Mouse (Mus musculus): ENCODE data around the gene Mast3.
"Not testable (repeated sequence)": the region's sequence is repeated elsewhere in the genome, so short reads cannot be mapped to it uniquely, and the experiment has no call there.

Mast3 gene

DNA sequence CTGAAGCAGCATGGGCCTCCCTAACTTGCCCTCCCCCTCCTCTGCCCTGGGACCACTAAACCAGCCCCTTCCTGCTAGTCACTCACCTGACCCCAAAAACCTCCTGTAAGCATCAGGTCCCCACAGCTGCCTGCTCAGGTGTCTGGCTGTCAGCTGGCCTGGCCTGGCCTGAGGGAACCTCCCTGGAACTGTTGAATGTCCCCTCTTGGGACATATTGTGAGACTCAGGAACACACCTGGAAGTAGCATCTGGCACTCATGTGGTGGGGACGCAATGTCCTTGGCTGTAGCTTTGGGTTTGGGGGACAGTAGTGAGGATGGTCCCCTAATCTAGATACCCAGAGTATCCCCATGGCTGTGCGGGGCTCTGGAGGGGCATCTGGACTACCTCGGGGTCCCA, 29.2 kb upstream of the Mast3 start:
- no peak for DNase-seq (ENCODE audit: low spot score in 2 of 2)

DNA sequence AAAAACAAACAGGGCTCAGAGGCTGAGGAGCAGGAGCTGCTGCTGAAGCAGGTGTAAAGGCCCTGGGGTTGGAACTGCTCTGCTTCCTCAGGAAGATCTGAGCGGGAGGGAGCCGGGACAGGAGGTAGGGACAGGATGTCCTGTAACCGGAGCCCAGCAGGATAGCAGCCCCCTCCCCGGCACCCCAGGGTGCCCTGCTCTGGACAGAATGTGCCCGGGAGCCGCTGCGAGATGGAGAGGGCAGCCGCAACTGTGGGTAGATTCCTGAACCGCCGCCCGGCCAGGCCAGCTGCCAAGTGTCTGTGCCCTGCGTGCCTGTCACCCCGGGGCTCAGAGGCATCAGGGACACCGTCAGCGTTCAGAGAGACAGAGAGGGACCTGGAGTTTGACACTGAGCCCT, 28.7 kb upstream of the Mast3 start:
- no peak for DNase-seq (ENCODE audit: low spot score in 2 of 2)

DNA sequence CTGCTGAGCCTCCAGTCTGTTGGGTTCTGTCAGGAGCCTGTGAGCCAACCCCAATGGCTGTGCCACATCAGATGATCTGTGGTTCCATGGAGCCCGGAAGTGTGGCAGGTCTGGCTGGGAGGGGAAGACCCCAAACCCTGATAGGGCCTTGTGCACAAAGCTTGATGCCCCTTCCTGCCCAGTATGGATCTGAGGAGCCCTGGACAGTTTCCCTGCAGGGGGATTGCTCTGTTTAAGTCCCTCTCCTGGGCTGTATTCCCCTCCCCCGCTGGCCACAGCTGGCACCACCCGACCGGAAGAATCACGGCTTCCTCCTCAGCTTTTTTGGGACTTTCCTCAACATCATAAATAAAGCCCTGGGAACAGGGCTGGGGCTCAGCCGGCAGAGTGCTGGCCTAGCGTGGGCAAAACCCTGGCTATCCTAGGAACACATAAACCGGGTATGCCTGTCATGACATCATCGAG, 28.2 kb upstream of the Mast3 start:
- no peak for DNase-seq (ENCODE audit: low spot score in 2 of 2)

DNA sequence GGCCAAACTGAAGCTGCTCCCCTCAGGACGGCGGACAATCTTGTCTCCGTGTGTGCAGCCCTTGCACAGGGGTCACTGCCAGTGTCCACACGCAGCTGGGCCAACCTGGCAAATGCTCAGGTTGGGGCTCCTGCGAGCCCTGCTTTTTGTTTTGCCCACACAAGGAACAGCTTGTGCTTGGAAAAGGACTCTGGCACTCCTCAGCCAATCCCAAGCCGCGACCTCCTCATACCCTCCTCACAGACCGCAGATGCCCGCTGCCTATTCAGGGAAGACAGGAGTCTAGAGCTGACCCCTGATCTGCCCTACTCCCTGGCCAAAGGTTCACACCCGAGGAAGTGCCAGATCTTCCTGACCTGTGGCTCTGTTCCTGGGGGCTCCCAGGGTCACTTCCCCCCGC, 27.5 kb upstream of the Mast3 start:
- no peak for DNase-seq (ENCODE audit: low spot score in 2 of 2)

DNA sequence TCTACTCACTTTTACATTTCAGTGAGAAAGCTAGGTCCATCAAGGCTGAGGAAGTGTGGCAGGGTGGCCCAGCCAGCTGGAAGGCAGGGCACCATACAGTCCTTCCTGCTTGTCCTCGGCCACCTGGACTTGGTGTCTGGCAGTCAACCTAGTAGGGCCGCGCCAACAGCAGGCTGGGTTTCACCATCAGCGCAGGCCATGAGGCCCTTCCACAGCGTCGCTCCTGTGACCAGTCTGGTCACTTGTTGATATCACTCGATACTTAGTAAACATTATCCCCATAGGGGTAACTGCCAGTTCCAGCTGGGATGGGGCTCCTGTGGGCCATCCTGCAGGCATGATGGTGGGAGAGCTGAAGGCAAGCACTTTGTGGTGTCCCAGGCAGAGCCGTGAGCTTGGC, 26.7 kb upstream of the Mast3 start:
- DNase-seq (ENCODE audit: low spot score in 2 of 2), result no peak

DNA sequence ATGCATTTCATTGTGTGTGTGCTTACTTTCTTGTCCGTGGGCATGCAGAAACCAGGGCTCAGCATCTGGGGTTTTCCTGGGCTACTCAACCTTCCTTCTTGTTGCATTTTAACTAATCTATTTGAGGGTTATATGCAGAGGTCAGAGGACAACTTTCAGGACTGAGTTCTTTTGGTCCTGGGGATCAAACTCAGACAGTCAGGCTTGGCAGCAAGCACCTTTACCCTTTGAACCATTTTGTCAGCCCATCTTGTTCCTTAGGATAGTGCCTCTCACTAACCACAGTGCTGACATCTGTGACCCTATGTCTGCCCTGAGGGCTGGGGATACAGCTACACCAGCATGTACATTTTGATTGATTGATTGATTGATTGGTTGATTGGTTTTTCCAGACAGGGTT, 22.9 kb upstream of the Mast3 start:
- no peak for DNase-seq (ENCODE audit: low spot score in 2 of 2)

DNA sequence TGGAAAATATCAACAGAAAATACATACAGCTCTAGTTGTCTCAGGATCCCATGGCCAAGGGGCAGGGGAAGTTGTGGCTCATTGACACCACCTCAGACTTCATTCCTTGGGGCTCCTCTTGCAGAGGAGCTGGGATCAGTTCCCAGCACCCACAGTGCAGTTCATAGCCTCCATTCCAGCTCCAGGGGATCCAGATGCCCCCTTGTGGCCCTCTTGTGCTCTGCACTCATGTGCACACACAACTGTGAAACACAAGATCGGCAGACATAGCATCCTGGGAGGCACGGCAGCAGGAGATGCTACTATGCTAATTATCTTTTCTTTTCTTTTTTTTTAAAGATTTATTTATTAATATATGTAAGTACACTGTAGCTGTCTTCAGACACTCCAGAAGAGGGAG, 22.2 kb upstream of the Mast3 start:
- no peak for DNase-seq (ENCODE audit: low spot score in 2 of 2)

DNA sequence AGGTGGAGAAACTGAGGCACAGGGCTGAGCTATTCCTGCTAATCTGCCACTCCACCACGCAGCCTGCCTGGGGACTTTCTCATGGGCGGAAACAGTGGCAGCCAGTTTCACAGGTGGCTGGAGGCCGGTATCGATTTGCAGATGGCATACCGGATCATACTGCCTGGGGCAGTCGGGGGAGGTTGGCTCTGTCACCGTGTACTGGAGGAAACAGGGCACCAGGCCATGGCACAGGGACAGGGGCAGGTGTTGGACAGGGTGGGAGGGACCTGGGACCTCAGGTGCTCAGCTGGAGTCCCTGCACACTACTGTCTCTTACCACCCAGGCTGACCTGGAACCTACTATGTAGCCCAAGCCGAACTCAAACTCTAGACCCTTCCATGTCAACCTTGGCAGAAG, 21.0 kb upstream of the Mast3 start:
- DNase-seq (ENCODE audit: low spot score in 2 of 2), result no peak

DNA sequence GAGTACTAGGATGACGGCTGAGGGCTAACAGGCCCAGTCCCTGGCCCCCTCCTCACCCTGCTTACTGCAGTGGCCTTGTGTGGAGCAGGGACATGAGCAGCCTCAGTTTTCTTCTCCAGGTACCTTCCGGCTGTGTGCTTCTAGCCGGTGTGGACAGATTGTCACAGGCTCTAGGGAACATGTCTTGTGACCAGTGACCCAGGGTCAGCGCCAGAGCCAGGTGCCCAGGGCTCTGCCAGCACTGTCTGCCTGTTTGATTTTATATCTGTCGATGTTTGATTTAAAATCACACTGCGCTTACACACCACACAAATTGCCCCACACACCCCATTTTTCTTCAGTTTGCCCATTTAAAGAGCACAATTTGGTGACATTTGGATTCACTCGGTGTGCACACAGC, 18.9 kb upstream of the Mast3 start:
- DNase-seq (ENCODE audit: low spot score in 2 of 2), result no peak

DNA sequence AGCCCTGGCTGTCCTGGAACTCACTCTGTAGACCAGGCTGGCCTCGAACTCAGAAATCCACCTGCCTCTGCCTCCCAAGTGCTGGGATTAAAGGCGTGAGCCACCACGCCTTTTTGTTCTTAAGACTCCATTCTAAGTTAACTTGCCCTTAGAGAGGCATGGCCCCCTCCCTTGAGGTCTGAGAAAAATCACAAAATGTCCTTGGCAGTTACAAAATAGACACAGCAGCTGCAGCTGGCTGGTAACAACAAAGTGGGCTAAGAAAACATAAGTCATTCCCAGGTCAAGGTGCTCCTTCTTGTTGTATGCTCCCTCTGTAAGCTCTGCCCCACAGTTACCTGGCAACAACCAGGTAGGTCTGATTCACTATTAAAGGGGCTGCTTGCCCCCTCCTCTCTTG, 17.7 kb upstream of the Mast3 start:
- not testable (repeated sequence) for DNase-seq (ENCODE audit: low spot score in 2 of 2)

DNA sequence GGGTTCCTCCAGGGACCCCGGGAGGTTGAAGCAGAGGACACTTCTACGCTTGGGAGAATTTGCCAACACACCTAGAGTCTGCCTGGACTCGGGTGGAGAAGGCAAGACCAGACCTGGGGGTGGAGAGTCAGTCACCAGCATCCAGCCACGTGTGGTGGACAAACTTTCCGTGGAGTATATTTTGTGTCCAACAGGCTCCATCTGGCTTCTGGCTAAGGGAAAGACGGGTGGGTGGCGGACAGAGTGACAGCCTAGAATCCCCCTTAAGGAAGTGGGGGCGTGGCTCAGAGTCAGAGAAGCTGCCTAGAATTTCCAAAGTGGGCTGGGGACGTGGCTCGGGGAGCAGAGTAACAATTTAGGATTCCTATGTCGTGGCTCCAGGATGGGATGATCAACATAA, 17.1 kb upstream of the Mast3 start:
- no peak for DNase-seq (ENCODE audit: low spot score in 2 of 2)

DNA sequence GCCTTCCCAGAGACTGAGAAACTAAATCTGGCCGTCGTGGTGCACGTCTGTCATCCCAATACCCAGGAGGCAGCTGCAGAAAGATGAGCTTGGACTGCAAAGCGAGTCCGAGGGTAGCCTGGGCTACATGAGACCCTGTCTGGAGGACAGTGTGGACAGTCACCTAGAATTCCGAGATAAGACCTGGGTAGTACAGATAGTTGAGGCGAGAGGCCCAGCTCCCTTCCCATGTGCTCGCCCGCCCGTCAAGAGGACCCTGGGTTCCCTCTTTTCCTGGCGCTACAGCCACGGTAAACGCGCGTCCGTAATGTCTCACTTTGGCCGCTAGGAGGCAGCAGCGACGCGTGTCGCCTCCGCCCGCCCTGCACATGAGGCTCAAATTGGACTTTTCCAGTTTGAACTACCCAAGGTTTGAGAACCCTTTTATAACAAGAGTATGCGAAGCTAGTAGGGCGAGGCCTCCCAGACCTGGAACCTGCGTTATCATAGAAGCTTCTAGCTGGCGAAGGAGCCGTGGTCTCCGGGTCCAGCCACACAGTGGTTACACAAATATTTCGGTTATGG, 16.6 kb upstream of the Mast3 start:
- no peak for DNase-seq (ENCODE audit: low spot score in 2 of 2)

DNA sequence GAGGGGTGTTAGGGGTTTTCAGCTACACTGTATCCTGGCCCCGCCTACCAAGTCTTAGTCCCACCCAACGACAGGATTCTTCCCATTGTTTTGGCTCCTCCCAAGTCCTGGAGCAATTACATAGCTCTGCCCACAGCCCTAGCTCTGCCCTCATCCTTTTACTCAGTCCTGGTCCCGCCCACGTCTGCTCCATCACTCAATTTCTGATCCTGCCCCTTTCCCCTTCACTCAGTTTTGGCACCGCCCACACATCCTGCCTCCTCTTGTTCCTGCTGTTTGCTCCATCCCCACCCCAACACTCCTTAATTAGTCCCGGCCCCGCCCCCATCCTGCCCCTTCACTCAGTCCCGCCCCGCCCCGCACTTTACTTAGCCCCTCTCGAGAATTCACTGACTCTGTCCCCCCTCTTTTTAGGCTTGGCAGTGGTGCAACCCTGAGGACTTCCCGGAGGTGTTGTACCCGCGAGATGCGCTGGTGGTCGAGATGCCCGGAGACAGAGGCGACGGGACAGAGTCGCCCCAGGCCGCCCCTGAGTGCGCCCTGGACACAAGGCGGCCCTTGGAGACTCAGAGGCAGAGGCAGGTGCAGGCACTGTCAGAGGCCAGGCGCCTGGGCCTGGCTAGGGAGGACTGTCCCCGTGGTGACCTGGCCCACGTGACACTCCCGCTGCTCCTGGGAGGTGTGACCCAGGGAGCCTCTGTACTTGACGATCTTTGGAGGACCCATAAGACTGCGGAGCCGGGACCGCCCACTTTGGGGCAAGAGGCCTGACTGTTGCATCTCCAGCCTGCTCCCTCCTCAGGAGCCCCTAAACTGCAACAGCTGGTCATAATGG, 15.5 kb upstream of the Mast3 start:
- DNase-seq (ENCODE audit: low spot score in 2 of 2), result no peak

DNA sequence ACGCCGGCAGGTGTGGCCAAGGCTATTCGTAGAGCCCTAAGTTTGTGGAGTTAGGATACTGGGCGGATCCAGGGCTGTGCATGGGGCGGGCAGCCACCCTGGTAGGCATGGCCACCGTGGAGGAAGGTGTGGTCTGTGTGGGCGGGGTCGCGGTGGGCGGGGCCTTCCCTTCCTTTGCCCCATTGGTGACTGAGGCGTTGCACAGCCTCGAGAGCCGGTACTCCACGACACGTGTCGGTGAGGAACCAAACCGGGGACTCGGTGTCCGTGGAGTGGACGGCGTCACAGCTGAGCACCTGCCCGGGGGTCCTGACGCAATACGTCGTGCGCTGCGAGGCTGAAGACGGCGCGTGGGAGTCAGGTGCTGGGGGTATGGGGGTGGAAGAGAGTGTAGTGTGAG, 11.8 kb upstream of the Mast3 start:
- no peak for DNase-seq (ENCODE audit: low spot score in 2 of 2)

DNA sequence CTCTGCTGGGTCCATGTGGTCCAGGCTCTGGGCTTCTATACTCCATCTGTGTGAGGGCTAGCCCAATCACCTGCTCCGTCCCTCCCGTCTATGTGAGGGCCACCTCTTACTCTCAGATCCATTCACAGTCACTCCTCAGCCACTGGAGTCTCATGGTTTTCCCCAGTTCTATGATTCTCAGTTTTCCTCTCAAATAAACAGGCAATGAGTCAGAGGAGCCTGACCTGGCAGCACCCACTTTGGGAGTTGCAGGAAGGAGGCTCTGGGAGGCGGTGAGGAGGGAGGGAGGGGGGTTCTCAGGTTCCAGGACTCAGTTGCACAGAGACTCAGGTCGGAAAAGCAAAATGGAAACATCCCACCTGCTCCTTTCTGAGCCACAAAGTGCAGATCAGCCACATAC, 8.0 kb upstream of the Mast3 start:
- no peak for DNase-seq (ENCODE audit: low spot score in 2 of 2)

DNA sequence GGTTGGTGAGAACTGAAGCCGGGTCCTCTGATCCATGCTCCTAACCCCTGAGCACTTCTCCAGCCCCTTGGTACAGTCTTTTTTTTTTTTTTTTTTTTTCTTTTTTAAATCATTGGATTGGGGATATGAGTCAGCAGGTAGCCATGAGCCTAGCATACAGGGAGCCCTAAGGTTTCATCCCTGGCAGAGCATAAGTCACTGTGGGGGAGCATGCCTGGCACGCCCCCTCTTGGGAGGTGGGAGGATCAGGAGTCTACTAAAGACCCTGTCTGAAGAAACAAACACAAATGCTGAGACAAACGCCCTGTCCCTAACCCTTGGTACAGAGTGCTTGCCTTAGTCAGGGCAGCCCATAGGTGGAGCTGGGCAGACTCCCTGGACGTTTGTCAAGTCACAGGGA, 7.2 kb upstream of the Mast3 start:
- no peak for DNase-seq (ENCODE audit: low spot score in 2 of 2)

DNA sequence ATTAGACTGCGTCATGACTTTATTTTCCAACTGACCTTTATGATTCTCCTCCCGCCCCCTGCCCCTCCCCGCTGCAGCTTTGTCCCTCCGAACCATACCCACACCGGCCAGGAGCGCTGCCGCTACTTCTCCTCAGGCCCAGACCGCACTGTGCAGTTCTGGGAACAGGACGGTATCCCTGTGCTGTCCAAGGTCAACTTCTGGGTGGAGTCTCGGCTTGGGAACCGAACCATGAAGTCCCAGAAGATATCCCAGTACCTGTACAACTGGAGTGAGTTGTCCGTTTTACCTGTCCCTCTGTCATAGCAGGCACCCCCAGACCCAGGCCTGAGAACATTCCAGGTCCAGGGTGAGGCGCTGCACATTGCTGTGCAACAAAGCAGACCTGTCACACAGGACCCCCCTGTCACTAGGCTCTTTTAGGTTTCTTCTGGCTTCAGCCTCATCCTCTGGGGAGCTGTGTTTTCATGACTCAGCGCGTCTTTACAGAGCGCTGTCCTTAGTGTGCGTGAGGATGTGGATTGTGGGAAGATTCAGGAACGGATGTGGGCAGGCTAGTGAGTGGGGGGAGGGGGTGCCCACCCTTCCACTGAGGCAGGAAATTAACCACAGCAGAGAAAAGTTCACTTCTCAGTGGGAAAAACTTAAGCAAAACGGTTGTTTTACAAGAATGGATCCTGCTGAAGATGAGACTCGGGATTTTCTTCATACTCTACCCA, 6.3 kb upstream of the Mast3 start:
- DNase-seq (ENCODE audit: low spot score in 2 of 2), result no peak

DNA sequence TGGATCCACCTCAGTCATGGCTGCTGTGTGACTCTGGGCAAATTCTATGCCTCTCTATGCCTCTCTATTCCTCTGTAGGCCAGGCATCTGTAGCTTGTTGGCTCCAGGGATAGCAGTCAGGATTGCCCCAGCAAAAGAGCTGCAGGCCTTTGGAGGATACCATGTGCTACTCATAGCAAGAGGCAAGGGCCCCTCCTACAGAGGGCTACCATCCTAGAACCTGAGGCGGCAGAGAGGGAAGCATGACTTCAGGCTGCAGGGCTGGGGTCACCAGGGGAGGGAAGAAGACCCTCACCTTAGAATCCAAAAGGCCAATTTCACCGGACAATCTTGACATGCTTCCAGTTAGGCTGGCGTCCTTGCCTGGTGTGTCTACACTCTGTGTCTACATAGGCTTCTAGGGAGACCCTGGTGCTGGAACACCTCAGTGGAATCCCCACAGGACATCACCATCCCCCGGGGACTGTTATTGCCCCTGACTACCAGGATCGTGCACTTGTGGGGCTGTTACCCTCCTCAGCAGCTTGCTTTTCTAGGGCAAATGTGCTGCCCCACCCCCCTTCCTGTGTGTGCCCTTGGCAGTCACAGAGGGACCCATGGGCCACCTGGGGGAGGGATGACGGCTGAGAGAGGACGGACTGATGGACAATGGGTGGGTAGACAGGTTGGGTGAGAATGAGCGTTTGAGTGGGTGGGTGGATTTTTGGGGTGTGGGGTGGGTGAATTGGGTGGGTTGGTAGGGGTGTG, 4.3 kb upstream of the Mast3 start:
- DNase-seq (ENCODE audit: low spot score in 2 of 2), result no peak

DNA sequence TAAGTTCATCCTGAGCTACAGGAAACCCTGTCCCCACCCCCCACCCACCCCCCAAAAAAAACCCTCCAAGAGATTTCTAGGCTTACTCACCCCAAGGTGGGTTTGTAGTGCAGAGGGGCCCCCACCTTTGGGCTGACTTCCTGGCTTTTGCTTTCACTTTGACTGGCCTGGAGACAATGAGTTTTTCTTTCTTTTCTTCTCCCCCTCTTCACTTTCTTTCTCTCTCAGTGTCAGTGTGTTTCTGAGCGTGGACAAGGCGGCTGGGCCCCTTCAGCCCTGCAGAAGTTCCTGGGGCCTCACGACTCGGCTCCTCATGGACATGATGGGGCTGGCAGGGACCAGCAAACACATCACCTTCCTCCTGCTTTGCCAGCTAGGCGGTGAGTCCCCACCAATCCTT, 3.4 kb upstream of the Mast3 start, which contains the start of gene Il12rb1:
Gene Il12rb1, plus strand, starts transcription at position 211 of the 400 bp plus-strand sequence.
- DNase-seq (ENCODE audit: low spot score in 2 of 2), result no peak

DNA sequence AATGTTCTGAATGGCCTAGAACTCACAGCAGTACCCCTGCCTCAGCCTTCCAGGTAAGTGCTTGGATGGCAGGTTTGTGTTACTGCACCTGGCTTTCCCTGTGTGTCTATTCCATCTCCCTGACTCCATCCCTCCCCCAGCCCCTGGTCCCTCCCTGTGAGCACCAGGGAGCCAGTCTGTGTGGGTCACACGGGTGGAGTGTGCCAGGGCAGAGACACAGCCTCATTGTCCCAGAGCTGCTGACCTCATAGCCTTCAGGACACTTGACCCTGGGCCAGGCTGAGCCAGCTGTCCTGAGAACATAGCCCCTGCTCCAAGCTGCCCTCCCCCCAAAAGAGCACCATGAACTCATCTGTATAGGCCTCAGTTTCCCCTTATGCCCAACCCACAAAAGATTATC, 2.5 kb upstream of the Mast3 start:
- DNase-seq (ENCODE audit: low spot score in 2 of 2), result no peak

DNA sequence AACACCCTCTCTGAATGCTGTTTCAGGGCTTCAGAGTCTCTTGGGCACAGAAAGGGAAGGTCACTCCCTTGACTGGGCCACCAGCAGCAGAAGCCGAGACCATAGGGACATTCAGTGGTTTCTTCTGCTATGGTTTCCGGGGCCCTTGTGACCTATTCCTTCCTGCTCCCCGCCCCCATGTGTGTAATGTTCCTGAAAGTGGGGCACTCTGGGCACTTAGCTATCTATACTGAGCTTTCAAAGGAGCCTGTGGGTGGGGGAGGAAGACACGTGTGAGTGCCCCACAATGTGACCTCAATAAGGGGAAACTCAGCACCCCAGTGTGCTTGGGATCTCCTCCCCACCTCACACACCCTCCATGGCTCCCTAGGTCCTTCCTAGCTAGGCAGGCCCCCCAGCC, 1.7 kb upstream of the Mast3 start:
- DNase-seq (ENCODE audit: low spot score in 2 of 2), result no peak

Data from frontal cortex, postnatal 10 days (tissue).